Mouse (Mus musculus): ENCODE measurements around the gene Atp12a. TPM values are rescaled to one million over a fixed set of nuclear protein-coding genes. Genes with fewer than 3 reads are reported as not detected.

Atp12a gene
- polyA plus RNA-seq, 1 experiment from 2014 or later: 0.10 TPM

DNA sequence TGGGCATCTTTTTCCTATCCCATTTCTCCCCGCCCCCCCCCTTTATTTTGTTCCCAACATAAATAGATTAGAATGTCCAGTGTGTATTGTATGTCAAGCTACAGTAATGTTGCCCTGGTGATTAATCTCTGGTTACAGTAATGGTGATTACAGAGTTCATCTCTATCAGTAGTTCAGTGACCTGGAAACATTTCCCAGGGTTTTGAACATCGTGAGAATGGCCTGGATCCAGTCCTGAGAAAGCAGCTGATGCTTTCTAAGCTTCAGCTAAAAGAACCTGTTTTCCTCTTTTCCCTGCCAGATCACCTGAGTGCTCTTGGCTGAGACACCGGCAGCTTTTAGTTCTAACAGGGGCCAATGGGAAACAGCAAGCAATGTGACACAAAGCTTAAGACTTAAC is 25.4 kb downstream of the Atp12a start:
- Histone ChIP-seq H3K9ac (no peak overlapping the region), H3K4me1 (no peaks in the 10 kb centered on the region; the same call in 1 of the 2 replicates), H3K36me3 (replicated peaks) (no peaks in the 10 kb centered on the region), H3K27me3 (replicated peaks) (no peaks in the 10 kb centered on the region), H3K27ac (no peak overlapping the region), H3K4me3 (no peak overlapping the region), H3K9me3 (no peaks in the 10 kb centered on the region), H3K4me2 (no peak overlapping the region)
- no peak for ATAC-seq (replicated peaks)
- 60% methylated on average over 3 of the region's 3 CpGs for WGBS

DNA sequence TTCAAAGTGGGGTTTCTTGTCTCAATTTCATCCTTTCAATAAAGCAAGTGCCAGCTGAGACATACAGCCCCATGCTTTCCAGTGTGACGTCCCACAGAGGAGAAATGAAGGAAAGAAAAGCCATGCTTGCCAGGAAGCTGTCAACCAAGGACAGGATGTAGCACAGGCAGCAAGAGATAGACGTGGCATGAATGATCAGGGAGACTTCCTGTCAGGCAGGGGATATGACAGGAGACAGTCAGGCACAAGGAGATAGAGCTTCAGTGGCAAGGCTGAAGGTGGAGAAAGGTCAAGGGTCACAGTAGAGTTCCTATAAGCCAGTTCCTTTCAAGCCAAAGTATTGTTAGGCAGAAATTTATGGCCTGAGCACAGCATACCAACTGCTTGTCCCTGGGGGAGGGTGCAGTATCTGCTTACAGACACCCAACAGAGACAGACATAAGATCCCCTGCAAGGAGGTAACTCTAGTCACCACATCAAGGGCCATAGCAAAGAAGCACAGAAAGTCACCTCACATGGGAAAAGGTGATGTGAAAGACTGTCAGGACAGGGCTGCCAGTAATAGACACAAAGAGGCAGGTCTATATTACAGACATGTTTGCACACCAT is 28.9 kb downstream of the Atp12a start:
- Histone ChIP-seq H3K9ac (no peak overlapping the region), H3K4me2 (no peak overlapping the region), H3K4me1 (no peaks in the 10 kb centered on the region; the same call in 1 of the 2 replicates), H3K4me3 (no peak overlapping the region), H3K27ac (no peak overlapping the region), H3K9me3 (no peaks in the 10 kb centered on the region), H3K36me3 (replicated peaks) (no peaks in the 10 kb centered on the region), H3K27me3 (replicated peaks) (no peaks in the 10 kb centered on the region)
- no peak for ATAC-seq (replicated peaks)
- WGBS: 32% methylated on average over 2 of the region's 2 CpGs

DNA sequence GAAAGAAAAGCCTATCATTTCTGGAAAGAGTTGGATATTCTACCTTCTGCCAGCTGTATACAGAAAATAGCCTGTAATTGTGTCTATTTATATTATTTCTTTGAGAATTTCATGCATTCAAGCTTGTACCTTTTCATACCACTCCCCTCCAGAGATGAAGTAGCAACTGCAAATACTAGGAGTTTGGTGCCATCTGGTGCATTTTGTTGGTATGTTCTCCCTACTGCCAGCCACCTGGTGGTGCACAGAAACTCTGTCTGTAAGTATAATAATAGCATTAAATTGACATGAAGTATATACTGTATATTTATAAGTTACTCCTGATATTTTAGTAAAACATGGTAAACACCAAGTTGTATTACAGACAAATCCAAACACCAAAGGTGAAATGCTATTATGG is 33.1 kb downstream of the Atp12a start:
- no peak overlapping the region for H3K9ac ChIP-seq
- no peak overlapping the region for H3K27ac ChIP-seq
- H3K4me2 ChIP-seq: no peak overlapping the region
- H3K36me3 ChIP-seq (replicated peaks): no peaks in the 10 kb centered on the region
- H3K4me3 ChIP-seq: no peak overlapping the region
- no peaks in the 10 kb centered on the region for H3K9me3 ChIP-seq
- ATAC-seq (replicated peaks): no peak
- H3K27me3 ChIP-seq (replicated peaks): no peaks in the 10 kb centered on the region
- H3K4me1 ChIP-seq: no peaks in the 10 kb centered on the region; the same call in 1 of the 2 replicates

DNA sequence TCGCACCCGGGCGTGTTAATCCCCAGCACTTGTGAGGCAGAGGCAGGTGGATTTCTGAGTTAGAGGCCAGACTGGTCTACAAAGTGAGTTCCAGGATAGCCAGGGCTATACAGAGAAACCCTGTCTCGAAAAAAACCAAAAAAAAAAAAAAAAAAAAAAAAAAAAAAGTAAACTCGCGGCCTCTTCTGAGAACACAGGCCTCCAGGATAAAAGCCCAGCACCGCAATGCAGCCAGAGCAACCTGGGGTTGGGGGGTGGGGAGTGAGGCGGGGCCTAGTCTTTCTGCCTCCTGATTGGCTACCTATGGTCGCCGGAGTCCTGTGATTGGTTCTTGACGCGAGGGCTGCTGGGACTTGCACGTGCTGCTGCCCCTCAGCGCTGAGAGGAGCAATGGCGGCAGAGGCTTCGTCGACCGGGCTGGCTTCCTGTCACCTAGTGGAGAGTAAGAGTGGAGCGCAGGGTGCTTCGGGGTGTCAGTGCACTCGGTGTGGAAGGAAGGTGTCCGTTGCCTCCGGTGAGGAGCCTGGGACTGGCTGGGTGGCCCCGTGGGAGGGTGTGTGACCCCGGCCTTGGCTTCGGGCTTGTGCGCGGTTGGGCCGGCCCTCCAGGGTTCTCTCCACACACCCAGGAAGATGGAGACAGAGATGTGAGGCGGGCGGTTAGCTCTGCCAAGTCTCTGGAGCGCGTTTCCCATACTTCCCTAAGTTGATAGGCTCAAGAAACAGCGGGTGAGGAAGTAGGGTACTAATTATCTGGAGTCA is 37.6 kb downstream of the Atp12a start, which contains the start of gene Rnf17:
Gene Rnf17 (plus strand): TSS at position 271 of the 761 bp plus-strand sequence.
- Histone ChIP-seq H3K9ac (no peak within 1 kb of the TSS), H3K36me3 (replicated peaks) (no peaks in the 10 kb centered on the region), H3K4me1 (no peaks in the 10 kb centered on the region), H3K27me3 (replicated peaks) (no peaks in the 10 kb centered on the region), H3K27ac (no peak within 1 kb of the TSS), H3K4me3 (no peak within 1 kb of the TSS), H3K4me2 (peak within 1 kb of the TSS; percentile 25; the same call in 1 of the 2 replicates), H3K9me3 (no peaks in the 10 kb centered on the region)
- WGBS: 69% methylated on average over 34 of the region's 34 CpGs
- ATAC-seq (replicated peaks): no peak

DNA sequence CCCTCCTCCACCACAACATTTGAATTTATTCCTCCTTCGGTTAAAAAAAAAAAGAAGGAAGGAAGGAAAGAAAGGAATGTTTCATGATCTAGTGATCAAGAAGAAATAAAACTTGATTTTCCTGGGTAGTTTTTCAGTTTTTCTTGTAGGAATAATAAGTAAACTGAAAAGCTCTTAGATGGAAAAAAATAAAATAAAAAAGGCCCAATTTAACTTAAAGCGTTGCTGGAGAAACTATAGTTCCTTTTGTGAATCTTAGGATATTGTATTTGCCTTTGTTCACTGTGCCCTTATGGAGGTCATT is 38.2 kb downstream of the Atp12a start:
- 87% methylated on average over 2 of the region's 2 CpGs for WGBS
- no peaks in the 10 kb centered on the region for H3K27me3 ChIP-seq (replicated peaks)

More for the DNA sequence above, 38.2 kb downstream of the Atp12a start:
- Histone ChIP-seq H3K4me2 (no peak overlapping the region), H3K36me3 (replicated peaks) (no peaks in the 10 kb centered on the region), H3K9me3 (no peaks in the 10 kb centered on the region), H3K9ac (no peak overlapping the region), H3K27ac (no peak overlapping the region), H3K4me3 (no peak overlapping the region), H3K4me1 (no peaks in the 10 kb centered on the region)
- ATAC-seq (replicated peaks): no peak

Other genes with a start within 250 kb of the Atp12a start
- gene Gzme, start 244.4 kb upstream of the Atp12a start, polyA plus RNA-seq (2015; fragmentation: Nextera tagmentation; extraction: Ambion mirVana): not detected in 2 replicates
- not detected in 2 replicates for gene Gzmd, start 232.5 kb upstream of the Atp12a start, polyA plus RNA-seq (2015; fragmentation: Nextera tagmentation; extraction: Ambion mirVana)
- gene Gzmg, start 205.5 kb upstream of the Atp12a start, polyA plus RNA-seq (2015; fragmentation: Nextera tagmentation; extraction: Ambion mirVana): not detected in 2 replicates
- not detected in 2 replicates for gene Gzmn, start 190.5 kb upstream of the Atp12a start, polyA plus RNA-seq (2015; fragmentation: Nextera tagmentation; extraction: Ambion mirVana)
- not detected in 2 replicates for gene Gzmf, start 153.7 kb upstream of the Atp12a start, polyA plus RNA-seq (2015; fragmentation: Nextera tagmentation; extraction: Ambion mirVana)
- not detected in 2 replicates for gene Gzmc, start 130.4 kb upstream of the Atp12a start, polyA plus RNA-seq (2015; fragmentation: Nextera tagmentation; extraction: Ambion mirVana)
- gene Gzmb, start 102.8 kb upstream of the Atp12a start, polyA plus RNA-seq (2015; fragmentation: Nextera tagmentation; extraction: Ambion mirVana): not detected in 2 replicates
- gene Rnf17, start 37.5 kb downstream of the Atp12a start, polyA plus RNA-seq (2015; fragmentation: Nextera tagmentation; extraction: Ambion mirVana): 1.0 and 1.3 TPM in 2 replicates
- gene Cenpj, start 210.4 kb downstream of the Atp12a start, polyA plus RNA-seq (2015; fragmentation: Nextera tagmentation; extraction: Ambion mirVana): 6.2 and 6.3 TPM in 2 replicates
- 0.94 and 1.6 TPM in 2 replicates for gene Parp4, start 210.6 kb downstream of the Atp12a start, polyA plus RNA-seq (2015; fragmentation: Nextera tagmentation; extraction: Ambion mirVana)

Data from midbrain, embryonic 15.5 days (tissue).